Mouse (Mus musculus): ENCODE measurements around the gene Tsacc. TPM values are rescaled to one million over a fixed set of nuclear protein-coding genes. Genes with fewer than 3 reads are reported as not detected.
"Not testable (repeated sequence)": the region's sequence is repeated elsewhere in the genome, so short reads cannot be mapped to it uniquely, and the experiment has no call there.

The Tsacc gene
- polyA plus RNA-seq, 1 experiment from 2014 or later = 11.1 TPM

- Histone ChIP-seq H3K36me3 (ENCODE audit: control insufficient read depth, insufficient read depth, low read length) (peaks cover 6% of the 10 kb centered on the region; the same call in 1 of the 2 replicates), H3K4me1 (ENCODE audit: control insufficient read depth, insufficient read depth, low read length) (no peaks in the 10 kb centered on the region), H3K9ac (ENCODE audit: low read depth, low read length) (no peak overlapping the region), H3K9me3 (ENCODE audit: control insufficient read depth, low read length) (no peaks in the 10 kb centered on the region), H3K27me3 (replicated peaks; ENCODE audit: control insufficient read depth, insufficient read depth, low read length) (no peaks in the 10 kb centered on the region), H3K27ac (replicated peaks; ENCODE audit: low read depth, low read length) (no peak overlapping the region), H3K4me2 (ENCODE audit: low read depth, low read length) (no peak overlapping the region), H3K4me3 (ENCODE audit: low read depth, low read length) (no peak overlapping the region)
- 52% methylated on average over 4 of the region's 4 CpGs for WGBS
- ATAC-seq (ENCODE audit: low read depth) = no peak
- peak; percentile 9 for DNase-seq (ENCODE audit: low spot score)
Observed at GRCm38 (mm10) chr3:88291970-88292369, 4.8 kb downstream of the Tsacc start.

- H3K36me3 ChIP-seq (ENCODE audit: control insufficient read depth, insufficient read depth, low read length); H3K27ac ChIP-seq (replicated peaks; ENCODE audit: low read depth, low read length); H3K4me3 ChIP-seq (ENCODE audit: low read depth, low read length); DNase-seq (ENCODE audit: low spot score); H3K9me3 ChIP-seq (ENCODE audit: control insufficient read depth, low read length); H3K27me3 ChIP-seq (replicated peaks; ENCODE audit: control insufficient read depth, insufficient read depth, low read length); H3K9ac ChIP-seq (ENCODE audit: low read depth, low read length); H3K4me2 ChIP-seq (ENCODE audit: low read depth, low read length); ATAC-seq (ENCODE audit: low read depth); H3K4me1 ChIP-seq (ENCODE audit: control insufficient read depth, insufficient read depth, low read length): not testable (repeated sequence)
- WGBS = 83% methylated on average over 7 of the region's 10 CpGs
Observed at GRCm38 (mm10) chr3:88288133-88288713, 8.6 kb downstream of the Tsacc start.

GRCm38 (mm10) chr3:88287110-88287509 is 9.7 kb downstream of the Tsacc start, which contains the start of gene Gm38392:
Gm38392 (minus strand) TSS chr3:88287210.
- Histone ChIP-seq H3K4me3 (ENCODE audit: low read depth, low read length) (no peak within 1 kb of the TSS), H3K9ac (ENCODE audit: low read depth, low read length) (no peak within 1 kb of the TSS), H3K27ac (replicated peaks; ENCODE audit: low read depth, low read length) (no peak within 1 kb of the TSS), H3K4me2 (ENCODE audit: low read depth, low read length) (no peak within 1 kb of the TSS), H3K36me3 (ENCODE audit: control insufficient read depth, insufficient read depth, low read length) (no peaks in the 10 kb centered on the region), H3K9me3 (ENCODE audit: control insufficient read depth, low read length) (no peaks in the 10 kb centered on the region), H3K4me1 (ENCODE audit: control insufficient read depth, insufficient read depth, low read length) (no peaks in the 10 kb centered on the region), H3K27me3 (replicated peaks; ENCODE audit: control insufficient read depth, insufficient read depth, low read length) (no peaks in the 10 kb centered on the region)
- ATAC-seq (ENCODE audit: low read depth) (no peak), DNase-seq (ENCODE audit: low spot score) (no peak)
- WGBS = 91% methylated on average over 4 of the region's 4 CpGs

- no CpG with 5 or more reads among the region's 2 CpGs for WGBS
- not testable (repeated sequence) for H3K4me1 ChIP-seq (ENCODE audit: control insufficient read depth, insufficient read depth, low read length); ATAC-seq (ENCODE audit: low read depth); H3K9ac ChIP-seq (ENCODE audit: low read depth, low read length); H3K4me3 ChIP-seq (ENCODE audit: low read depth, low read length); H3K27me3 ChIP-seq (replicated peaks; ENCODE audit: control insufficient read depth, insufficient read depth, low read length); H3K36me3 ChIP-seq (ENCODE audit: control insufficient read depth, insufficient read depth, low read length); DNase-seq (ENCODE audit: low spot score); H3K27ac ChIP-seq (replicated peaks; ENCODE audit: low read depth, low read length); H3K4me2 ChIP-seq (ENCODE audit: low read depth, low read length); H3K9me3 ChIP-seq (ENCODE audit: control insufficient read depth, low read length)
Observed at GRCm38 (mm10) chr3:88285565-88285895, 11.3 kb downstream of the Tsacc start.

GRCm38 (mm10) chr3:88284815-88285564 is 11.8 kb downstream of the Tsacc start:
- ATAC-seq (ENCODE audit: low read depth); DNase-seq (ENCODE audit: low spot score): not testable (repeated sequence)
- 93% methylated on average over 14 of the region's 14 CpGs for WGBS

GRCm38 (mm10) chr3:88281141-88281916 is 15.5 kb downstream of the Tsacc start:
- 67% methylated on average over 11 of the region's 11 CpGs for WGBS
- not testable (repeated sequence) for DNase-seq (ENCODE audit: low spot score); H3K36me3 ChIP-seq (ENCODE audit: control insufficient read depth, insufficient read depth, low read length); H3K4me3 ChIP-seq (ENCODE audit: low read depth, low read length); H3K27ac ChIP-seq (replicated peaks; ENCODE audit: low read depth, low read length); ATAC-seq (ENCODE audit: low read depth); H3K9me3 ChIP-seq (ENCODE audit: control insufficient read depth, low read length); H3K4me1 ChIP-seq (ENCODE audit: control insufficient read depth, insufficient read depth, low read length); H3K27me3 ChIP-seq (replicated peaks; ENCODE audit: control insufficient read depth, insufficient read depth, low read length); H3K4me2 ChIP-seq (ENCODE audit: low read depth, low read length); H3K9ac ChIP-seq (ENCODE audit: low read depth, low read length)

More at GRCm38 (mm10) chr3:88284815-88285564, 11.8 kb downstream of the Tsacc start:
- H3K36me3 ChIP-seq (ENCODE audit: control insufficient read depth, insufficient read depth, low read length); H3K27me3 ChIP-seq (replicated peaks; ENCODE audit: control insufficient read depth, insufficient read depth, low read length); H3K4me3 ChIP-seq (ENCODE audit: low read depth, low read length); H3K4me1 ChIP-seq (ENCODE audit: control insufficient read depth, insufficient read depth, low read length); H3K4me2 ChIP-seq (ENCODE audit: low read depth, low read length); H3K9me3 ChIP-seq (ENCODE audit: control insufficient read depth, low read length); H3K9ac ChIP-seq (ENCODE audit: low read depth, low read length); H3K27ac ChIP-seq (replicated peaks; ENCODE audit: low read depth, low read length): not testable (repeated sequence)

- Histone ChIP-seq H3K27me3 (replicated peaks; ENCODE audit: control insufficient read depth, insufficient read depth, low read length) (no peaks in the 10 kb centered on the region), H3K9ac (ENCODE audit: low read depth, low read length) (no peak overlapping the region), H3K4me1 (ENCODE audit: control insufficient read depth, insufficient read depth, low read length) (no peaks in the 10 kb centered on the region), H3K36me3 (ENCODE audit: control insufficient read depth, insufficient read depth, low read length) (no peaks in the 10 kb centered on the region), H3K27ac (replicated peaks; ENCODE audit: low read depth, low read length) (no peak overlapping the region), H3K4me2 (ENCODE audit: low read depth, low read length) (no peak overlapping the region), H3K4me3 (ENCODE audit: low read depth, low read length) (no peak overlapping the region), H3K9me3 (ENCODE audit: control insufficient read depth, low read length) (no peaks in the 10 kb centered on the region)
- WGBS = 89% methylated on average over 2 of the region's 2 CpGs
- no peak for ATAC-seq (ENCODE audit: low read depth)
- DNase-seq (ENCODE audit: low spot score) = no peak
Observed at GRCm38 (mm10) chr3:88280035-88280434, 16.8 kb downstream of the Tsacc start.

- no peak overlapping the region for H3K27ac ChIP-seq (replicated peaks; ENCODE audit: low read depth, low read length)
- H3K9me3 ChIP-seq (ENCODE audit: control insufficient read depth, low read length) = no peaks in the 10 kb centered on the region
- H3K36me3 ChIP-seq (ENCODE audit: control insufficient read depth, insufficient read depth, low read length) = no peaks in the 10 kb centered on the region
- H3K4me1 ChIP-seq (ENCODE audit: control insufficient read depth, insufficient read depth, low read length) = no peaks in the 10 kb centered on the region
- 39% methylated on average over 7 of the region's 7 CpGs for WGBS
- no peak overlapping the region for H3K4me2 ChIP-seq (ENCODE audit: low read depth, low read length)
- peak; percentile 28 for DNase-seq (ENCODE audit: low spot score)
- no peak overlapping the region for H3K9ac ChIP-seq (ENCODE audit: low read depth, low read length)
- no peak overlapping the region for H3K4me3 ChIP-seq (ENCODE audit: low read depth, low read length)
- H3K27me3 ChIP-seq (replicated peaks; ENCODE audit: control insufficient read depth, insufficient read depth, low read length) = no peaks in the 10 kb centered on the region
- ATAC-seq (ENCODE audit: low read depth) = no peak
Observed at GRCm38 (mm10) chr3:88276529-88277143, 20.2 kb downstream of the Tsacc start.
